Mouse (Mus musculus) right cerebral cortex, adult 2 months (tissue): ENCODE results near the gene Xrcc3.

Source experiments
- DNase-seq, 2 experiments: peaks; one replicate each; pipeline ENCODE4 v3.0.0; 2021 to 2022; ENCODE audit warnings: low spot score in 2 of 2

The Xrcc3 gene

DNA sequence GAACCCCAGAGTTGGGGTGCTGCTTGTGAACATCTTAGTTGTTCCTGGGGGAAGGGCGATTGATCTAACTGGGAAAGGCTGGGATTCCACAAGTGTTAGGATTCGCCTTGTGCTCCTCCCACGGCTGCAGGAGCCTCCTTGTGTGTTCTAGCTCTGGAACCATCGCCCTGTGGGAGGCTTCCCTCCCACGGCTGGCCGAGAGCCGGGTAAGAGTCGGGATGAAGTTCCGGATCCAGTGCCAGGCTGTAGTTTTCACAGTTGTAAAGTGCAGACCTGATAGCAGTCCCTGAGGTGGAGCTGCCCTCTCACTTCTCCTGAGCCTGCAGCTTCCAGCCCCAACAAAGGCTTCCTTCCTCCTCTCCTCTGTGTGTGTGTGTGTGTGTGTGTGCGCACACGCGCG, 2.9 kb upstream of the Xrcc3 start:
- peak; percentile 78 to 81 for DNase-seq

GRCm38 (mm10) chr12:111814769-111815762, 1.4 kb upstream of the Xrcc3 start:
- no peak for DNase-seq

DNA sequence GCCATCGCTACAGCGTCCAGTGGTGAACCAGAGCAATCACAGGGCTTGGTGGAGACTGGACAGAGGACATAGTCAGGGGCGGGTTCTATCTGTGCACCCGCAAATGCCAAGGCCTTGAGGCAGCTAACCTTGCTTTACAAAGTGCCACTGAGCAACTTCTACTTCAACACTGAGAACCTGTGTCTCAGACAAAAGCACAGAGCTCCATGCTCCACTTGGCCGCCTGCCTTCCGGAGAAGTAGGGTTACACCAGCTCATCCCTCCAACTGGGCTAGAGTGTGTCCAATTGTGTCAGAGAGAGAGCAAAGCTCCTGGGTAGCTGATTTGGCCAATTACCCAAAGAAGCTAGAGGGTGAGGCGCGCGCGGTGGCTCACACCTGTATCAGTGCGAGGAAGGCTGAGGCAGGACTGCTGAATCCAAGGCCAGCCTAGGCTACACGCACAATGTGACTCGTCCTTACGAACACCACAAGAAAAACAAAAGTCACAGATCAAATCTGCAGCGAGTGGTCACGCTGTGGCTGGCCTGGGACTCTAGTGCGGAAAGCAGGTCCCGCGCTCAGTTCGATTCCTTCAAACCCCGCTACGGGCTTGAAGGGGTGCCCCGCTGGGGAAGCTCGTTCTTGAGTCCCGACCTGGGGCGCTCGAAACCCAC, 435 bp downstream of the Xrcc3 start:
- no peak for DNase-seq

DNA sequence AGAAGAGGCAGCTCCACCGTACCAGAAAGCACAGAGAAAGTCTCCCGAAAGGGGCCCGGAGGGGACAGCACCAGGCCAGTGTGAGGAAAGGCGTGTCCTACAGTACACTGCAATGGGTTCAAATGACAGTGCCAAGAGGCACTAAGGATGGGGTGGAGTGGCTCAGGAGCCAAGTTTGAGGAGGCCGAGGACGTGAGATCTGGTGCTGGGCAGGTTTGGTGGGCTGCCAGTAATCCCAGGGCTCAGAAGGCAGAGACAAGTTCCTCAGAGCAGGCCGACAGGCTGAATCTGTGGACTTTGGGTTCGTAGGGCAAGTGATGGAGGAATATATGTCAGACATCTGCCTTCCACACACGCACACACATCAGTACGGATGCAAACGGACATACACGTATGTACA, 1.1 kb downstream of the Xrcc3 start:
- no peak for DNase-seq

GRCm38 (mm10) chr12:111812075-111812474, 1.6 kb downstream of the Xrcc3 start:
- DNase-seq: no peak

GRCm38 (mm10) chr12:111809762-111810161, 3.9 kb downstream of the Xrcc3 start:
- DNase-seq: peak; percentile 53 to 59

DNA sequence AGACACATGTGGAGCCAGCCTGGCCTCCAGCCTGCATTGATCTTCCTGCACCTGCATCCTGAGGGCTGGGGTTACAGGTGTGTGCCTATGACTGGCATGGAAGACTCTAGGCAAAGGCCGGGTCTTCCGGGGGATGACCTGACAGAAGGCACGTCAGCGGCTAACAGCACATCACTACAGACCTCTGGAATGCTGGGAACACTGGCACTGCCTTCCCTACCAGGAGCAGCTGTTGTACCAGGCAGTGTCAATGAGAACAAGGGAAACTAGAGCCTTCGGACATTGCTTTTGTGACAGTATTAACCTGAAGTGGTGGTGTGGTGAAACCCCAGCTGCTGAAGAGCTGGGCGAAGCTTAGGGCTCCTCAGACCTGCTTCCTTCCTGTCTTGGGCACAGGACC, 4.9 kb downstream of the Xrcc3 start:
- DNase-seq: no peak

- DNase-seq: no peak
Observed at GRCm38 (mm10) chr12:111803538-111803937, 10.1 kb downstream of the Xrcc3 start.

GRCm38 (mm10) chr12:111800459-111801183, 13.1 kb downstream of the Xrcc3 start:
- DNase-seq: no peak

GRCm38 (mm10) chr12:111798493-111798892, 15.2 kb downstream of the Xrcc3 start:
- DNase-seq: no peak

- no peak for DNase-seq
Observed at GRCm38 (mm10) chr12:111797251-111797650, 16.4 kb downstream of the Xrcc3 start.

DNA sequence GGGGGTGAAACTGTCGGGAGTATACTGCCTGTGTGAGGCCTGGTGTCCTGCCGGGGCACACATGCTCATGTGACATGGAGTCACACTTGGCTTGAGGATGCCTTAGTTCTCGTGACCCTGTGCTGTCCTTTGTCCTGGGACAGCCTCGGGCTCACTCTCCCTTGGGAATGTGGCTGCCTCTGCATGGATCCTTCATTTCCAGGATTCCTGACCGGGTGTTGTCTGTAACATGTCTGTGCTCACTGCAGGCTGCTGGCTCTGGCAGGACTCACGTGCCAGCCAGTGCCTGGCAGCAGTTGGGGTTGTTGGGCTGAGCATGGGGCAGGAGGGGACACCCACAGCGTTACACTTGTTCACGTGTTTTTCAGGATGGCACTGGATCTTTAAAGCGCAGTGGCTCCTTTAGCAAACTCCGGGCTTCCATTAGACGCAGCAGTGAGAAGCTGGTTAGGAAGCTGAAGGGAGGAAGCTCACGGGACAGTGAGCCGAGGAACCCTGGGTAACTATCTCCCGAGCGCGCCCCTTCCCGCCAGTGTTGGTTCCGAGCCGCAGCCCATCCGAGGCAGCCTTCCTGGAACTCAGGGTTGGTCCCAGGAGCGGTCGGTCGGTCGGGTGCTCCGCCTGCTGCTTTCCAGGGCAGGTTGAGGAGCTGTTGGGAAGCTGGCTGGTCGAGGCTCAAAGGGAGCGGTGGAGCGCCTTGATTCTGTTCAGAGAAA, 18.3 kb downstream of the Xrcc3 start:
- no peak for DNase-seq

DNA sequence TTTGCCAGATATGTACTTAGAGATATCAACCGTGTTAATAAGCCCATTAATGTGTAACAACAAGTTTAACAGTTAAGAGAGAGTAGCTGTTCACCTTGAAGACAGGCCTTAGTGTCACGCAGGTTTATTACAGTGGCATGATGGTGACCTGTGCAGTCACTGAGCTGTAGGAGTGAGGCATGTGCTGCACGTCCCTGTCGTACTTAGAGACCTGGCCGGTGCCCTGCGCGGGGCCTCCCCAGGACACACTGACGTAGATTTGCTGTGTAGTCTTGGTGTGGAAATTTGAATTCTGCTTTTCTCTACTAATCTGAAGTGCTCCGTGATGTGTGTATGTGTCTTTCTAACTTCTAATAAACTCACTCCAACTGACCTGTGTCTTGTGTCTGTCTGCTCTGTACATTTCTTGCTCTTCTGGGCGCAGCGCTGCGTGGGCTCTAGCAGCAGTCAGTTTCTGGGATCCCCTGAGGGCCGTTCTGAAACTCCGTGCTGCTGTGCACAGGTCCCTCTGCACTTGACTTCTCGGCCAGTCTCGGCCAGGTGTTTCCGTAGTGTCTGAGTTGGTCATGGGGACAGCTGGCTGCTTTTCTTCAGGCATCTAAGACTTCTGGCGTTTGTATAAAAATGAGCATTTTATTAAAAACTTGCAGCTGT, 19.0 kb downstream of the Xrcc3 start:
- DNase-seq: no peak

- DNase-seq: no peak
Observed at GRCm38 (mm10) chr12:111794102-111794501, 19.6 kb downstream of the Xrcc3 start.

- DNase-seq: peak in 1 of 2 experiments; percentile 58
Observed at GRCm38 (mm10) chr12:111791474-111792104, 22.1 kb downstream of the Xrcc3 start.

DNA sequence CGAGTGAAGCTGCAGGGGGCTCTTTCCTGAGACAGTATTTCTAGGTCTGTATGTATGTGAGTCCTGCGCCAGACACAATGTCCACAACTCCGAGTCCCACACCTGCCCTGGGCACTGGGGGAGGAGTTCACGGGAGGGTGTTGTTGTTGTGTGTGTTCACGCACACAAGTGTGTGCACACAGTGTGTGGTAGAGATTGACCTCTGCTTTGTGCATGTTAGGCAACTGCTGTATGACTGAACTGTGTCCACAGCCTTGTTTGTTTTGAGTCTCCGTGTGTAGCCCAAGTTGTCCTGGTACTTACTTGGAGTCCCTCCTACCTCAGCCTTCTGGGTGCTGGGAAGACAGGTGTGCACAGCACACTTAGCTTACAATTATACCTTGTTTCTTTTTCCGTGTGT, 23.0 kb downstream of the Xrcc3 start:
- DNase-seq: no peak

DNA sequence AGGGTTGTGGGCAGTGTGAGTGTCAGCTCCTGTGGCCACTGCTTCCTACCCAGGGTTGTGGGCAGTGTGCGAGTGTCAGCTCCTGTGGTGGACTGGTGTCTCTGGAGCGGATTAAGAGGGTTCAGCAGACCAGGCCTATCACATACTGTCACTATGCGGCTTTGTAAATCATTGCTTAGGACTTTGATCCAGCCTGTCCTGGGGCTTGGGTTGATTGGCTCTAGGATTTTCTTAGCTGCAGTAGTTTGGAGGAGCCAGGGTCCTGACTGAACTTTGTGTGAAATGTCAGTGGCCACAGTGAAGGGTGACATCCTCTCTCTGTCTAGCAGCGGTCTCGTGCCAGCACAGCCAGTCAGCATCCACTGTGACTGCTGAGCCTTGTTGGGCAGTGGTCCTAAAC, 23.6 kb downstream of the Xrcc3 start:
- DNase-seq: no peak

GRCm38 (mm10) chr12:111787015-111787414, 26.7 kb downstream of the Xrcc3 start:
- no peak for DNase-seq

- no peak for DNase-seq
Observed at GRCm38 (mm10) chr12:111785174-111785573, 28.5 kb downstream of the Xrcc3 start.

DNA sequence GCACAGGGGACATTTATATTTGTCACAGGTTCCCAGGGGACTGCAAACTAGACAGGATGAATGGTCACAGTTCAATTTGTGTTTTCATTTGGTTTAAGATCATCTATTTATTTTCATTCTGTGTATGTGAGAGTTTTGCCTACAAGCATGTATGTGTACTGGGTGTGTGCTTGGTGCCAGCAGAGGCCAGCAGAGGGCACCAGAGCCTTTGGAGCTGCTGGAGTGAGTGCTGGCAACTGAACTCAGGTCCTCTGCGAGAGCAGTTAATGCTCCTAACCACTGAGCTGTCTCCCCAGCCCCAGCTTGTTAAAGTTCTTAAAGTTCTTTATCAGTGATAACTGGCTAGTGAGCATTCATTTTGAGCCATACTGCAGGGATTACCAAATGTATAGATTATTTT, 34.1 kb downstream of the Xrcc3 start:
- DNase-seq: no peak

DNA sequence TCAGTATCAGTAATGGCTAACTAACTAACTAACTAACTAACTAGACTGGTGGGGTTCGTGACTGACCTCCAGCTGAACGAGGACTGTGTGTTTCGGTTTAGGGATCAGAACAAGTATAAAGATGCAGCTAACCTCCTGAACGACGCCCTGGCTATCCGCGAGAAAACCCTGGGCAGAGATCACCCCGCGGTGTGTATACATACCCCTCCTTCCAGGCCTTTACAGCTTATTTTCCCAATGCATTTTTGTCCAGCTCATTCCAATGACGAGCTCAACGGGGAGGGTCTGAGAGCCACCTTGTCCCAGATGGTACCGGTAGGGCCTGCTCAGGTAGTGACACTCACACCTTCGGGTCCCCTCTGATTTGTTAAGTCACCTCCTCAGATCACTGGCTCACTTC, 35.8 kb downstream of the Xrcc3 start:
- no peak for DNase-seq
